Mouse (Mus musculus): ENCODE measurements around the gene Rbks.
A peak's percentile ranks its signal among the peaks of the same experiment; 100 is the strongest.

Rbks gene

DNA sequence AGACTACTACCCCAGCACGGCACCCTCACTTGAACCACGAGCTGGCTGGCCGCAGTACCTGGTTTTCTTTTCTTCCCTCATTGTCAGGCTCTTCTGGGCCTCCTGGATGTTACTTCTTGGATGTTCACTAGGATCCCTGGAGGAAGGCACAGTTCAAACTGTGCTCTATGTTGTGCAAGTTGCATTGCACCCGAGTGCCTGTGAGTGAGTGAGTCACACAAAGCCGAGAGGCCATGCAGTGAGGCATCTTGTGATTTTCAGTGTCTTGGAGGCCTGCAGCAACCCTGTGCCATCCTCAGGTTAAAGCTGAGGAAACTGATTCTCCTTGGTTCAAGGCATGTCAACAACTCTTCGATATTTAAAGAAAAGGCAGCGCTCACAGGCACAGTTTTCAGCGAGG is 68.9 kb downstream of the Rbks start:
- H3K4me1 ChIP-seq (replicated peaks; ENCODE audit: low read depth, low read length), result peaks cover 83% of the 10 kb centered on the region
- H3K27me3 ChIP-seq (ENCODE audit: insufficient read depth, low read length), result no peaks in the 10 kb centered on the region
- H3K4me3 ChIP-seq (replicated peaks; ENCODE audit: low read length), result peak overlapping the region; percentile 43
- H3K36me3 ChIP-seq (ENCODE audit: insufficient read depth, low read length), result peaks cover 17% of the 10 kb centered on the region
- peaks cover 16% of the 10 kb centered on the region for H3K9me3 ChIP-seq (ENCODE audit: low read length)
- TF ChIP-seq CTCF (conservative IDR thresholded peaks at IDR 0.05; ENCODE audit: low read length) (no peak), POU5F1 (IDR thresholded peaks at IDR 0.05; ENCODE audit: borderline replicate concordance, low read length) (no peak), NANOG (IDR thresholded peaks at IDR 0.05; ENCODE audit: borderline replicate concordance, low read length) (no peak)

DNA sequence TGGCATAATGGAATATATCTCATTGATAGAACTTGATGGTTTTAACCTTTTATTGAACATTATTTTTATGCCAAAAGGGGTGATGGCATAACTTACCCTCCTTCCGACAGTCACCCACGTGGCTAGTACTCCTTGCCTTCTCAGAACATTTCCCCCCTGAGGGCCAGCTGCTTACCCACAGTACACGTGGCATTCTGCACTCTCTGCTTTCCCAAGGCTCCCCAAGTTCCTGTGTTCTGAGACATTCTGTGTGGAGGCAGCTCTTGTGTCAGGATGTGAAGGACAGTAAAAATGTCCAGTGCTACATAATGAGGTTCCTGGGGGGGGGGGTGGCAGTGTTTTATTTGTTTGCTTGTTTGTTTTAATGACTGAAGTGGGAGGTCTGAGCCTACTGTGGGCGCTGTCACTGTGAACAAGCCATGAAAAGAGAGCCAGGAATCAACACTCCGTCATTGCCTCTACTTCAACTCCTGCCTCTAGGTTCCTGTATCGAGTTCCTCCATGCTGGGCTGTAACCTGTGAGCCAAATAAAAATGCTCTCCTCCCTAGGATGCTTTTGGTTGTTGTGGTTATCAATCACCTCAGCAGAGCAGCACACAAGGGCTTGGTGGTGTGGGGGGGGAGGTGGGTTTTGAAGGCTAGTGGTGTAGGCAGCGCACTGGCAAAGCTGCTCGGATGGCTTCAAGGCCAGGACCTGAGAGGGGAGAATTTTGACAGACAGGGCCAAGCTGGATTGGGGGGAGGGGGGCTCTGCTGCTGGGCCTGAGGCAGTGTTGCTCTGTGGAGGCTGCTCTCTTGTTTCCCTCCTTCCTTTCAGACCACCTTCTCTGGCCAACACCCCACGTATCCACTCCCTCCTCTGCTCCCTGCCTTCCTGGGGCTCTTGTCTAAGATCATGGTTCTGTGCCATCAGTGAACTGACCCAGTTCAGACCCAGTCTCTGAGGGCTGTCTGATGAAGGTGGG is 69.6 kb downstream of the Rbks start:
- Histone ChIP-seq H3K27me3 (ENCODE audit: insufficient read depth, low read length) (no peaks in the 10 kb centered on the region), H3K4me3 (replicated peaks; ENCODE audit: low read length) (peak overlapping the region; percentile 43), H3K9me3 (ENCODE audit: low read length) (peaks cover 16% of the 10 kb centered on the region), H3K4me1 (replicated peaks; ENCODE audit: low read depth, low read length) (peaks cover 83% of the 10 kb centered on the region), H3K36me3 (ENCODE audit: insufficient read depth, low read length) (peaks cover 20% of the 10 kb centered on the region)
- no peak for TF ChIP-seq NANOG (IDR thresholded peaks at IDR 0.05; ENCODE audit: borderline replicate concordance, low read length)
- TF ChIP-seq CTCF (conservative IDR thresholded peaks at IDR 0.05; ENCODE audit: low read length), result no peak
- TF ChIP-seq POU5F1 (IDR thresholded peaks at IDR 0.05; ENCODE audit: borderline replicate concordance, low read length), result no peak

DNA sequence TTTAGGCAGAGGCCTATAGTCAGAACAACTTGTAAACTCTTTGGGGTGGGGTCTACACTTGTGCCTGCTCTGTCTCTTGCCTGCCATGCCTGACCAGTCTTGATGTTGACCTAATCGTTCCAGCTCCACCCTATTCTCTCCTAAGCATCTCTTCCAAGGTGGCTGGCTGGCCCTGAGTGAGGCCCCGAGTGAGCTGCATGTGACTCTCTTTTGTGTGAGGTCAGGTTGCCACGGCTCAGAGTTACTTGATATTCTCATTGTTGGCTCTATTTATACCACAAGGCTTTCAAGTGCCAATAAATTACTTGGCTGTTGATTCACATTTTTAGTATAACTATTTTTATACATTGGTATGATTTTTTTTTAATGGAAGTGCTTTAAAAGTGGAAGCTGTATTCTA is 70.3 kb downstream of the Rbks start:
- no peak for TF ChIP-seq NANOG (IDR thresholded peaks at IDR 0.05; ENCODE audit: borderline replicate concordance, low read length)
- no peak for TF ChIP-seq CTCF (conservative IDR thresholded peaks at IDR 0.05; ENCODE audit: low read length)
- no peak for TF ChIP-seq POU5F1 (IDR thresholded peaks at IDR 0.05; ENCODE audit: borderline replicate concordance, low read length)
- peaks cover 79% of the 10 kb centered on the region for H3K4me1 ChIP-seq (replicated peaks; ENCODE audit: low read depth, low read length)

DNA sequence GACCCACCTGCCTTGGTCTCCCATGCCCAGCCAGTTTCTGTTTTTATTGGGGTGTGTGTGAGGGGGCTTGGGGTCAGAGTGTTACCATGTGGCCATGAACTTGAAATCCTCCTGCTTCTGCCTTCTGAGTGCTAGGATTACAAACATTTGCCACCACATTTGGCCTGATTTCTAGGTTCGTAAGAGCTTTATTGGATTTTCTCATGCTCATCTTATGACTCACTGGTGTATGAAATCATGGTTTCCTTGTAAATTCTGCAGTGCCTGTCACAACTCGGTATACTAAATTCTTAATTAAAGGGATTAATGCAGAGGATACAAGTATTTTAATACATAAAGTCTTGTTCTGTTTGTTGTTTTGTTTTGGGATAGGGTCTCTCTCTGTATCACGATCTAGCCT is 77.1 kb downstream of the Rbks start:
- Histone ChIP-seq H3K27me3 (ENCODE audit: insufficient read depth, low read length) (no peaks in the 10 kb centered on the region), H3K36me3 (ENCODE audit: insufficient read depth, low read length) (peaks cover 66% of the 10 kb centered on the region), H3K4me1 (replicated peaks; ENCODE audit: low read depth, low read length) (peaks cover 53% of the 10 kb centered on the region), H3K9me3 (ENCODE audit: low read length) (no peaks in the 10 kb centered on the region), H3K4me3 (replicated peaks; ENCODE audit: low read length) (no peak overlapping the region)
- TF ChIP-seq CTCF (conservative IDR thresholded peaks at IDR 0.05; ENCODE audit: low read length) (no peak), POU5F1 (IDR thresholded peaks at IDR 0.05; ENCODE audit: borderline replicate concordance, low read length) (no peak), NANOG (IDR thresholded peaks at IDR 0.05; ENCODE audit: borderline replicate concordance, low read length) (no peak)

More for the DNA sequence above, 70.3 kb downstream of the Rbks start:
- Histone ChIP-seq H3K9me3 (ENCODE audit: low read length) (peaks cover 12% of the 10 kb centered on the region), H3K27me3 (ENCODE audit: insufficient read depth, low read length) (no peaks in the 10 kb centered on the region), H3K4me3 (replicated peaks; ENCODE audit: low read length) (no peak overlapping the region), H3K36me3 (ENCODE audit: insufficient read depth, low read length) (peaks cover 21% of the 10 kb centered on the region)

DNA sequence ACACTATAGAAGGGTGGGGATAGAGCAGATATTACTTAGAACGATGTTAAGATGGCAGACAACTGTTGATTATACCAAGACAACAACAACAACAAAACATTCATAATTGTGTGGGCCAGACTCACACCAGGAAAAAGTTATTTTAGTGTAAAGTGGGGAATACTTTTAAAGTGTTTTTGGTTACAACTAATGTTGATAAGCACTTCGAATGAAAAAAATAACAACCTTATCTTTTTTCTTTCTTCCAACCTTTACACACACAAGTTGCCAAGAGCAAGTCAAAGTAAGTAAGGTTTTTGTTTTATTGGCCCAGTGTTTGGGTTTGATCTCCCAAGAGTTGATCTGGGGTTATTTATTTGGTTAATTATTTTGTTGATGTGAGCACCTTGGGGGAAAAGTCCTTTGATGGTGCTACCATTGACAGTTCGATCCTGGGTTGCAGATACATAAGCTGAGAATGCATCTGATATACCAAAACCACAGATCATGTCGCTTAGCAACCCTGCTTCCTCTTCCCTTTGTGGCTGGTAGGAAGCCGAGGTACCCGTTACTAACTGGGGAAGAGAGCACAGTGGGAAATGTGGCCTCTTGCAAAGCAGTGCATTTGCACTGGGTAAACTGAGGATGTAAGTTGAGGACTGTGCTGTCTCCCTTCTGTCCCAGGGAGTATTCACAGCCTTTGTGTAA is 82.9 kb downstream of the Rbks start:
- Histone ChIP-seq H3K9me3 (ENCODE audit: low read length) (no peaks in the 10 kb centered on the region), H3K36me3 (ENCODE audit: insufficient read depth, low read length) (peaks cover 48% of the 10 kb centered on the region), H3K4me3 (replicated peaks; ENCODE audit: low read length) (peak overlapping the region; percentile 87), H3K27me3 (ENCODE audit: insufficient read depth, low read length) (no peaks in the 10 kb centered on the region), H3K4me1 (replicated peaks; ENCODE audit: low read depth, low read length) (peaks cover 59% of the 10 kb centered on the region)
- TF ChIP-seq NANOG (IDR thresholded peaks at IDR 0.05; ENCODE audit: borderline replicate concordance, low read length) (no peak), CTCF (conservative IDR thresholded peaks at IDR 0.05; ENCODE audit: low read length) (no peak), POU5F1 (IDR thresholded peaks at IDR 0.05; ENCODE audit: borderline replicate concordance, low read length) (no peak)

DNA sequence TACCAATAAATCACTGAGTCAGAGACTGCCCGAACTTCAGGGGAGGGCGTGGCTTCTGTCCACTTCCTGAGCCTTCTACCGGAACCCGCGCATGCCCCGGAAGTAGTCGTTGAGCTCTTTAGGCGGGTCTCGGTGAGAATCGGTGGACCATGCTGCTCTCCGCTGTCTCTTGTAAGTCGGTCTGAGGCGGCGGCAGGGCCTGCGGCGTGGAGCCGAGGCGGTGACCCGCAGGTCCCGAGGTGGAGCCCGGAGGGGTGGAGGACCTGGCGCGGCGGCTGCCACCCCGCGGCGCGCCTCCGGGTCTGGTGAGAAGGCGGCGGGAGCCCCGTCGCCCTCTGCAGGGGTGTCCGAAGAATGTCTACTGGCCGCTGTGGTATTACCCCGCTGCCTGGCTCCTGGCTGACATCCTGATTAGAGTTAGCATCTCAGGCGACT is 83.6 kb downstream of the Rbks start:
- no peaks in the 10 kb centered on the region for H3K27me3 ChIP-seq (ENCODE audit: insufficient read depth, low read length)
- no peak for TF ChIP-seq CTCF (conservative IDR thresholded peaks at IDR 0.05; ENCODE audit: low read length)
- TF ChIP-seq POU5F1 (IDR thresholded peaks at IDR 0.05; ENCODE audit: borderline replicate concordance, low read length), result no peak
- TF ChIP-seq NANOG (IDR thresholded peaks at IDR 0.05; ENCODE audit: borderline replicate concordance, low read length), result no peak
- peak overlapping the region; percentile 87 for H3K4me3 ChIP-seq (replicated peaks; ENCODE audit: low read length)
- H3K9me3 ChIP-seq (ENCODE audit: low read length), result no peaks in the 10 kb centered on the region
- H3K36me3 ChIP-seq (ENCODE audit: insufficient read depth, low read length), result peaks cover 42% of the 10 kb centered on the region
- peaks cover 59% of the 10 kb centered on the region for H3K4me1 ChIP-seq (replicated peaks; ENCODE audit: low read depth, low read length)

DNA sequence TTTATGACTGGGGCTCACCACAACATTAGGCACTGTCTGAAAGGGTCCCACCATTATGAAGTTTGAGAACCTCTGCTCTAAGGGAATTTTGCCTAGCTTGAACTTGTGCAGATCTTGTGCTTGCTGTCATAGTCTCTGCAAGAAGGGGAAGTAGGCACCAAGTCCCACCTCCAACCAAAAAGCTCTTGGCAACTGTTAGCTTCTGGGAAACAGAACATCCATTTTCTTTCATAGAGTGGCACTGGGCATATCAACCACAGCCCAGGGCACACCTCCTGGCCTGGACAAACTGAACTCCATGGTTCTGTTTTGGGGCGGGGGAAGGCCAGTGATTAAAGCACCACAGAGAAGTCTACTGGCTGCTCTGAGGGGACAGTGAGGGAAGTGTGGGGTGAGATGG is 86.2 kb downstream of the Rbks start:
- Histone ChIP-seq H3K9me3 (ENCODE audit: low read length) (no peaks in the 10 kb centered on the region), H3K27me3 (ENCODE audit: insufficient read depth, low read length) (no peaks in the 10 kb centered on the region), H3K36me3 (ENCODE audit: insufficient read depth, low read length) (peaks cover 17% of the 10 kb centered on the region), H3K4me3 (replicated peaks; ENCODE audit: low read length) (peak overlapping the region; percentile 73), H3K4me1 (replicated peaks; ENCODE audit: low read depth, low read length) (peaks cover 78% of the 10 kb centered on the region)
- no peak for TF ChIP-seq NANOG (IDR thresholded peaks at IDR 0.05; ENCODE audit: borderline replicate concordance, low read length)
- no peak for TF ChIP-seq CTCF (conservative IDR thresholded peaks at IDR 0.05; ENCODE audit: low read length)
- no peak for TF ChIP-seq POU5F1 (IDR thresholded peaks at IDR 0.05; ENCODE audit: borderline replicate concordance, low read length)

DNA sequence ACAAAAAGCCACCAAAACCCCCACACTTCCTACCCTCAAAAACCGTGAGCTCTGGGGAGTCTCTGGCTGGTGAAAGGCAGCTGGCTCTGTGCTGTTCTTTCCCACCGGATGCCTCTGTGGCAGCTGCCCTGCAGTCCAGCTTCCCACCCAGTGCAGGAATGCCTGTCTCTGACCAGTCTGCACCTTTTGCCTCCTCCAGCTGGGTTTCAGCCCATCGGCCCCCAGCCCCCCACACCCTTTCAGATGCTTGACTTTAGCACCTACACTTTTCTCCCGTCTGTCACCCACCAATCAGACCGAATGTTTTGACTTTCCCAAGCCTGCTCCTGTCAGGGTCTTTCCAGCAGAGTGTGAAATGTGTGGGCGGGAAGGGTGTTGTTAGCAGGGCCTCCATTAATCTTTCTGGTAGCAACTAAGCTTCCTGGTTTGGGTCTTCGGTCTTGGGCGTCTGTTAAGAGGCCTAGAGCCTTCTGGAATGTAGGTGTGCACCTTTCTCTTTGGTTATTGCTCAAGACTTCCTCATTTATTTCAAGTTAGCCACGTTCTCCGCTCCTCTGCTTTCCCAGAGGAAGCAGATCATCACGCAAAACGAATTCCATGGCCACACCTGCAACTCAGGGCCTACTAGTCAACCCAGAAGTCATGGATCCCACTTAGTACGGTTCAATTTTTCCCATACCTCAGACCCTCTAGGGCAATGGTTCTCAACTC is 86.9 kb downstream of the Rbks start:
- Histone ChIP-seq H3K36me3 (ENCODE audit: insufficient read depth, low read length) (peaks cover 10% of the 10 kb centered on the region), H3K9me3 (ENCODE audit: low read length) (no peaks in the 10 kb centered on the region), H3K27me3 (ENCODE audit: insufficient read depth, low read length) (no peaks in the 10 kb centered on the region), H3K4me1 (replicated peaks; ENCODE audit: low read depth, low read length) (peaks cover 78% of the 10 kb centered on the region), H3K4me3 (replicated peaks; ENCODE audit: low read length) (peak overlapping the region; percentile 73)
- TF ChIP-seq NANOG (IDR thresholded peaks at IDR 0.05; ENCODE audit: borderline replicate concordance, low read length) (no peak), CTCF (conservative IDR thresholded peaks at IDR 0.05; ENCODE audit: low read length) (no peak)

All from E14TG2a.4 (cell line).